Mouse (Mus musculus) heart, embryonic 10.5 days (tissue): Measurements from ENCODE around the gene Ssr1. TPM values are rescaled to one million over a fixed set of nuclear protein-coding genes. Genes with fewer than 3 reads are reported as not detected.

Experiments
- DNase-seq: peaks from one replicate; pipeline ENCODE4 v3.0.0-alpha.2; 2017; ENCODE audit warnings: low spot score
- H3K27ac ChIP-seq: fragments of 300-500 bp; sonication (generic); 2 replicates; pipeline ENCODE4 v1.5.1; 2016; ENCODE audit warnings: mild to moderate bottlenecking
- H3K27me3 ChIP-seq: fragments of 300-500 bp; sonication (generic); 2 replicates; pipeline ENCODE4 v1.6.1; 2016; ENCODE audit warnings: mild to moderate bottlenecking; ENCODE audit not compliant: poor library complexity, insufficient read depth, severe bottlenecking
- H3K36me3 ChIP-seq: fragments of 300-500 bp; sonication (generic); 2 replicates; pipeline ENCODE4 v1.6.1; 2016; ENCODE audit warnings: mild to moderate bottlenecking, moderate library complexity
- H3K4me1 ChIP-seq: fragments of 300-500 bp; sonication (generic); 2 replicates; pipeline ENCODE4 v1.6.1; 2016; ENCODE audit warnings: mild to moderate bottlenecking
- H3K4me3 ChIP-seq: fragments of 300-500 bp; sonication (generic); 2 replicates; pipeline ENCODE4 v1.5.1; 2016; ENCODE audit warnings: mild to moderate bottlenecking, moderate library complexity
- H3K9me3 ChIP-seq: fragments of 300-500 bp; sonication (generic); 2 replicates; pipeline ENCODE4 v1.6.1; 2016; ENCODE audit warnings: mild to moderate bottlenecking, moderate library complexity
- WGBS: fragments of 180-500 bp; shearing (Covaris S2); methylation state at CpG from one replicate; pipeline ENCODE4 v1.1.7; 2016; 5-methylcytosine and 5-hydroxymethylcytosine counted together
- polyA plus RNA-seq: library from polyadenylated mRNA; unstranded; fragments of >200 nt; fragmentation: Nextera tagmentation; extraction: Ambion mirVana; gene quantifications from 2 replicates; pipeline ENCODE4 v1.2.1, GENCODE M21; 2016

The Ssr1 gene
- polyA plus RNA-seq, 1 experiment from 2014 or later, result 114 TPM

DNA sequence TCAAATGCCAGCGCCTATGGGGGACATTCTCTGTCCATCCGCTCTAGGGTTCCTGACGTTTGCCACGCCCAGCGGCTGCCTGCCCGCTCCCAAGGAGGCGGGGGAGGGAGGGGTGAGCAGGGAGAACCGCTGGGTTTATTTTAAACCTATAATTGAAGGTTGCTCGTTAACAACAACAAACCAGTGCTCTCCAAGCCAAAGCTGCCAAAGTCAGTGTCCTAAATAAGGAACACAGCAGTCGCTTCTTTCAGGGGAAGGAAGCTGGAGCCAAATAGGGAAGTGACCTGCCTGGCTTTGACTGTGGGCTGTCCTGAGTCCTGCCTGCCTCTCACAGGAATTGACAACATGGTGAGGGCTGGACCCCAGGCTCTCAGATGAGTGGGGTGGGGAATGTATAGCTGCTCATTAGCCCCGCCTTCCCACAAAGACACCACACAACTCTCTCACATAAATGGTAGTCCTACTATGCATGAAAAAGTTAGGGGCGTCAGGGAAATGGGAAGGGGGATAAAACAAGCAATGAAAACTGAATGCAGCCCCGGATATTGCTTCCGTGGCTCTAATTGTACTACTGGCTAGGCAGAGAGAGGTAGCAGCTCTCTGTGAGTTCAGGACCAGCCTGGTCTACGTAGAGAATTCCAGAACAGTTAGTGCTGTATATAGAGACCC, 34.6 kb downstream of the Ssr1 start:
- H3K9me3 ChIP-seq, result no peaks in the 10 kb centered on the region
- 0 out of 2 replicates have a peak overlapping the region, but pooled peaks have one; percentile 7 for H3K27ac ChIP-seq
- no peaks in the 10 kb centered on the region for H3K36me3 ChIP-seq
- no peak overlapping the region for H3K4me3 ChIP-seq
- DNase-seq, result no peak
- no peaks in the 10 kb centered on the region for H3K27me3 ChIP-seq
- peaks cover 13% of the 10 kb centered on the region for H3K4me1 ChIP-seq
- 74% methylated on average over 15 of the region's 15 CpGs for WGBS

DNA sequence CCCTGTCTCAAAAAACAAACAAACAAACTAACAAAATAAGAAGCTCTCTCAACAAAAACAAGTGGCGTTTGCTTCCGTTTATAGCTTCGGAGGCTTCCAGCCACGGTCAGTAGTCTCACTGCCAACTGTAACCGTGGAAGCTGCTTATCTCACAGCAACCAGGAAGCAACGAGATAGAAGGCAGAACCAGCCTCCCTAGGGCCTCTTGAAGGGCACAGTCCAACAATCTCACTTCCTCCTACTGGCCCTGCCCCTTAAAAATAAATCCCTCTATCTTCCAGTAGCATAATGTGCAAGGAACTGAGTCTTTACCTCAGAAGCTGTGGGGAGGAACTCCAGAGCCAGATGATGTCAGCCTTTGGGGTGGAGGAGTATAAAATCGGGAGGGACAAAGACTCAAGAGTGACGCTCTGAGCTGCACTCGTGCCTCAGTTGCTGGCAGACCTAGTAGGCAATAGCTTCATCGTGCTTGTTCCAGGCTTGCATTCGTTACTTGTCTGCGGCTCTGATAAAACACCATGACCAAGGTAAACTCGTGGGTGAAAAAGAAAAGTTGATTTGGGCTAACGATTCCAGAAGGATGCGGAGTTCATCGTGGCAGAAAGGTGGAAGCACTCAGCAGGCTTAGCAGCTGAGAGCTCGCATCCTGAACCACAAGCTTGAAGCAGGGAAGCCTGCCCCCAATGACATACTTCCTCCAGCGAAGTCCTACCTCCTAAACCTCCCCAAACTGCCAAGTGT, 35.3 kb downstream of the Ssr1 start:
- Histone ChIP-seq H3K27me3 (no peaks in the 10 kb centered on the region), H3K4me1 (peaks cover 6% of the 10 kb centered on the region), H3K9me3 (no peaks in the 10 kb centered on the region), H3K36me3 (no peaks in the 10 kb centered on the region), H3K27ac (0 out of 2 replicates have a peak overlapping the region, but pooled peaks have one; percentile 7), H3K4me3 (no peak overlapping the region)
- peak; percentile 73 for DNase-seq
- 77% methylated on average over 18 of the region's 18 CpGs for WGBS

DNA sequence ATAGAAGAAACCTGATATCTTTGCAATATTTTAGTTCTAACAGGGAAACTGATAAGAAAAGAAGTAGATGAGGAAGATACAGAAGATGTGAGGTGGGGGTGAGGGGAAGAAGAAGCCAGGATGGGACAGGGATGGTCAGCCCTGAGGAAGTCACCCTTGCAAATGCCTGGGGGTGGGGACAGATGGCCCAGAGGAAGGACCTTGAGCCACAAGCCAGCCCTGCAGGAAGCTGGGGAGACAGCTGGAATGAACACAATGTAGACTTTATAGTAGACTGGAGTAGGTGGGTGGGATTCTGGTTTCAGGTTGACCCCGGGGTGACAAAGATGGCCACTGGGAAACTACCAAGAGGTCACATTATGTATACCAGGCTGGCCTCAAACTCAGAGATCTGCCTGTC, 39.7 kb downstream of the Ssr1 start:
- Histone ChIP-seq H3K9me3 (no peaks in the 10 kb centered on the region), H3K4me3 (no peak overlapping the region), H3K27me3 (no peaks in the 10 kb centered on the region), H3K27ac (no peak overlapping the region), H3K36me3 (peaks cover 20% of the 10 kb centered on the region), H3K4me1 (peaks cover 3% of the 10 kb centered on the region; the same call in 1 of the 2 replicates)
- no peak for DNase-seq
- 87% methylated on average over 1 of the region's 1 CpGs for WGBS

DNA sequence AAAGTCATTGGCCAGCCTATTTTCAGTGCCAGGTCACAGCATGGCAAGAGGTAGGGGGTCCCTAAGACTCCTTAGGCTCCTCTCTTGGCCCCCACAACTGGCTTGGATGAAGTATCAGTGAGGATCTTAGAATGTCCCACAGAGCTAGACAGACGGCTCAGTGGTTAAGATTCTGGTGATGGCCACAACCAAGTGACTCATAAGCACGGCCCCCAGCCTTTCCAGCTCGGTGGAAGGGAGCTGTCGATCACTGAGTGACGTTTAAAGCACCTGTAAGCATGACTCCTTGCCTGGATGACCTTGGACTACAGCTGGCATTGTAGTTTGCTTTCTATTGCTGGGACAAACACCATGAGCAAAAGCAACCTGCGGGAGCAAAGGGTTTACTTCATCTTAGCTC, 41.0 kb downstream of the Ssr1 start:
- no peak for DNase-seq
- Histone ChIP-seq H3K27ac (no peak overlapping the region), H3K4me1 (no peaks in the 10 kb centered on the region), H3K27me3 (no peaks in the 10 kb centered on the region), H3K9me3 (no peaks in the 10 kb centered on the region), H3K4me3 (no peak overlapping the region), H3K36me3 (peaks cover 33% of the 10 kb centered on the region)
- 73% methylated on average over 6 of the region's 6 CpGs for WGBS

GRCm38 (mm10) chr13:37946734-37947133, 47.3 kb downstream of the Ssr1 start:
- H3K27ac ChIP-seq, result 0 out of 2 replicates have a peak overlapping the region, but pooled peaks have one; percentile 8
- H3K36me3 ChIP-seq, result peaks cover 52% of the 10 kb centered on the region
- DNase-seq, result peak; percentile 90
- H3K9me3 ChIP-seq, result no peaks in the 10 kb centered on the region
- 24% methylated on average over 6 of the region's 6 CpGs for WGBS
- peaks cover 18% of the 10 kb centered on the region for H3K4me1 ChIP-seq
- no peak overlapping the region for H3K4me3 ChIP-seq
- H3K27me3 ChIP-seq, result no peaks in the 10 kb centered on the region

- H3K27ac ChIP-seq, result 0 out of 2 replicates have a peak overlapping the region, but pooled peaks have one; percentile 16
- H3K27me3 ChIP-seq, result no peaks in the 10 kb centered on the region
- no peak overlapping the region for H3K4me3 ChIP-seq
- no peak for DNase-seq
- H3K4me1 ChIP-seq, result peaks cover 18% of the 10 kb centered on the region
- H3K9me3 ChIP-seq, result no peaks in the 10 kb centered on the region
- WGBS, result 53% methylated on average over 8 of the region's 8 CpGs
- H3K36me3 ChIP-seq, result peaks cover 53% of the 10 kb centered on the region
Observed at GRCm38 (mm10) chr13:37945392-37945791, 48.6 kb downstream of the Ssr1 start.

DNA sequence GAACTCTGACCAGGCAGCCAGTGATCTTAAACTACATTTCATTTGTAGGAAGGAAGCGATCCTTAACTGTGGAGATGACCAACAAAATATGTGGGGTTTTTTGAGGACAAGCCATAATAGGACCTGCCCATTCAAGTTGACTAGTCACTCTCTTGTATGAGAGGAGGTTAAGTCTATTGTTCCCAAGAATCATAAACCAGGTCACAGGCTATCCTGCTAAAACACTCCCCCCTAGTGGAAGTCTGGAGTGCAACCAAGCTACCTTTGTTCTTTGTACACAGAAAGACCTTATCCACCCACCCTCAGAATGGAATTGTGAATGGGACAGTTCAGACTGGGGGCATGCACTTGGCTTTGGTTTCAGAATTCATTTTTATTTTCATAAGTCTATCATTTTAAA, 49.7 kb downstream of the Ssr1 start:
- Histone ChIP-seq H3K36me3 (peaks cover 44% of the 10 kb centered on the region), H3K27ac (no peak overlapping the region), H3K27me3 (no peaks in the 10 kb centered on the region), H3K4me3 (no peak overlapping the region), H3K9me3 (no peaks in the 10 kb centered on the region), H3K4me1 (peaks cover 18% of the 10 kb centered on the region)
- WGBS, result 79% methylated on average over 1 of the region's 1 CpGs
- no peak for DNase-seq

- no peaks in the 10 kb centered on the region for H3K27me3 ChIP-seq
- 81% methylated on average over 3 of the region's 3 CpGs for WGBS
- H3K36me3 ChIP-seq, result peaks cover 44% of the 10 kb centered on the region
Observed at GRCm38 (mm10) chr13:37943466-37943865, 50.6 kb downstream of the Ssr1 start.

GRCm38 (mm10) chr13:37942887-37943331, 51.1 kb downstream of the Ssr1 start:
- no peaks in the 10 kb centered on the region for H3K27me3 ChIP-seq
- H3K27ac ChIP-seq, result no peak overlapping the region; the same call in 1 of the 2 replicates
- no peaks in the 10 kb centered on the region for H3K9me3 ChIP-seq
- peaks cover 18% of the 10 kb centered on the region for H3K4me1 ChIP-seq
- H3K4me3 ChIP-seq, result no peak overlapping the region
- DNase-seq, result no peak
- peaks cover 43% of the 10 kb centered on the region for H3K36me3 ChIP-seq
- 80% methylated on average over 4 of the region's 4 CpGs for WGBS

More at GRCm38 (mm10) chr13:37943466-37943865, 50.6 kb downstream of the Ssr1 start:
- no peak for DNase-seq
- Histone ChIP-seq H3K27ac (no peak overlapping the region), H3K4me3 (no peak overlapping the region), H3K9me3 (no peaks in the 10 kb centered on the region), H3K4me1 (peaks cover 18% of the 10 kb centered on the region)

GRCm38 (mm10) chr13:37941950-37942886, 51.8 kb downstream of the Ssr1 start:
- peaks cover 18% of the 10 kb centered on the region for H3K4me1 ChIP-seq
- DNase-seq, result no peak
- no peaks in the 10 kb centered on the region for H3K27me3 ChIP-seq
- H3K27ac ChIP-seq, result no peak overlapping the region
- 81% methylated on average over 17 of the region's 17 CpGs for WGBS
- H3K9me3 ChIP-seq, result no peaks in the 10 kb centered on the region
- H3K36me3 ChIP-seq, result peaks cover 38% of the 10 kb centered on the region
- H3K4me3 ChIP-seq, result no peak overlapping the region

GRCm38 (mm10) chr13:37941138-37941645, 52.8 kb downstream of the Ssr1 start:
- 83% methylated on average over 5 of the region's 5 CpGs for WGBS

DNA sequence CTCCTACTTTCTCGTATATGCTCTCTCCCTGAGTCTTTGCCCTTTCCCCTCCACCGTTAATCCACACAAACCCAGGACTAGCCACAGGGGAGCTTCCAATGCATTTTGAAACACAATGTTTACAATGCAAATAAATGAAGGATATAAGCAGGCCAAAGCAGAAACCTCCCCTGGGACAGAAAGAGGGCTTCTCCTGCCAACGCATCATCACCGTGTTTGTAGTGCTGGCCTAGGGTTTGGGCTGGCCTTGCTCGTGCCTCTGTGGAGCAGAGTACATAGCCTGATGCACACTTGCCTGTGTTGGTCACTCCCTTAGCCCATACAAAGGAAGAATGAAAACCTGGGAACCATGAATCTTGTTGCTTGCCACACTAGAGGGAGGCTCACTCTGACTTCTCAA, 53.4 kb downstream of the Ssr1 start:
- H3K36me3 ChIP-seq, result peaks cover 47% of the 10 kb centered on the region
- no peak overlapping the region for H3K27ac ChIP-seq
- WGBS, result 74% methylated on average over 5 of the region's 5 CpGs
- H3K4me3 ChIP-seq, result no peak overlapping the region
- H3K4me1 ChIP-seq, result peaks cover 6% of the 10 kb centered on the region
- no peak for DNase-seq
- no peaks in the 10 kb centered on the region for H3K9me3 ChIP-seq
- no peaks in the 10 kb centered on the region for H3K27me3 ChIP-seq

More at GRCm38 (mm10) chr13:37941138-37941645, 52.8 kb downstream of the Ssr1 start:
- Histone ChIP-seq H3K9me3 (no peaks in the 10 kb centered on the region), H3K27ac (no peak overlapping the region), H3K36me3 (peaks cover 42% of the 10 kb centered on the region), H3K4me3 (no peak overlapping the region), H3K27me3 (no peaks in the 10 kb centered on the region), H3K4me1 (peaks cover 9% of the 10 kb centered on the region)
- no peak for DNase-seq
